Mouse (Mus musculus) frontal cortex, postnatal 25 days (tissue): ENCODE measurements around the gene Ap2a2.
"Not testable (repeated sequence)": the region's sequence is repeated elsewhere in the genome, so short reads cannot be mapped to it uniquely, and the experiment has no call there.

ENCODE experiments used
- DNase-seq, 2 experiments: peaks; one replicate each; pipeline ENCODE4 v3.0.0; 2022; ENCODE audit warnings: low spot score in 2 of 2

Gene Ap2a2

GRCm38 (mm10) chr7:141662223-141662622 lies 100.2 kb downstream of the Ap2a2 start:
- DNase-seq: no peak

GRCm38 (mm10) chr7:141666190-141666589 lies 104.2 kb downstream of the Ap2a2 start:
- DNase-seq: no peak

DNA sequence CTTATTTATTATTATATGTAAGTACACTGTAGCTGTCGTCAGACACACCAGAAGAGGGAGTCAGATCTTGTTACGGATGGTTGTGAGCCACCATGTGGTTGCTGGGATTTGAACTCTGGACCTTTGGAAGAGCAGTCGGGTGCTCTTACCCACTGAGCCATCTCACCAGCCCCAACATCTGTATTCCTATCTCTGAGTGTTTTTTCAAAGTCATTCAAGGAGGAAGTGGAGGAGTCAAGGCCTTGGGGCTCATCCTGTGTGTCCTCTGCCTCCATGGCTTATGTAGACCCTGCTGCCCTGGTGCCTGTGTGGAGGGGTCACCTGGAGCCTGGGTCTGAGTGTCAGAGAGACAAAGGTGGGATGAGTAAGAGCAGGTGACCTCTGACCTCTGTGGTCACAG lies 107.1 kb downstream of the Ap2a2 start:
- DNase-seq: not testable (repeated sequence)

DNA sequence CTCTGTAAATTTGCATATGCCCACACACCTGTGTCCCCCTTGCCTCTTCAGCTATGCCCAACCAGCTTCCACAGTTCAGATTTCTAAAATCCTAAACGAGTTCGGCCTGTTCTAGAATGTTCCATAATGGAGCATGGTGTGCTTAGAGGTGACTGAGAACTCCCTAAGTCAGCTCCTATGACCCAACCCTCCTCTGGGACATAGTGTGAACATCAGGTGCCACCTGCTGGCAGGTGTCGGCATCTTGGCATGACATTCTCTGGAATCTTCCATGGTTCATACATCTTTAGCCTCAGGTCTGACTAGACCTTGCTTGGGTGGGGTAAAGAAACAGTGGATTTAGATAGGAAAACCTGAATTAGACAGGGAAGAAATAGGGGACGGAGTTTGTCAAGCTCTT lies 109.0 kb downstream of the Ap2a2 start:
- DNase-seq: no peak

GRCm38 (mm10) chr7:141671626-141672291 lies 109.8 kb downstream of the Ap2a2 start:
- DNase-seq: no peak

- DNase-seq: no peak
Measured at GRCm38 (mm10) chr7:141678922-141679321, 116.9 kb downstream of the Ap2a2 start.
